28 mouse cellular contexts compared by ENCODE assay signal in the genomic region with DNA sequence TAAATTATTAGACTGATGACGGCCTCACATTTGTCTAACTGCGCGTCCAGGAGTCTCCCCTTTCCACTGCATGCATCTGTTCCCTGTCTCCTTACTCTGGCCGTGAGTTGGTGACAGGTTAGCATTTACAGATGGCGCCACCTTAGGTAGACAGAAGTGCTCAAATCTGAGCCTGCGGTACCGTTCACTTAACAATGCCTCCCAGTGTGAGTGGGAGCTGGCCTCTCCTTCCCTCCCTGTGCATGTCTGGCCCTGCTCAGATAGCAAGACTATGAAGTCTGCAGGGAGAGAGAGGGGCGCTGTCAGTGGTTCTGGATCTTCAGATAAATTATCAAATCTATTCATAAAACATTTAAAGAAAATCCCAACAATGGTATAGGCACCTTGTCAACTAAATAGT. TPM values are rescaled to one million over a fixed set of nuclear protein-coding genes. Genes with fewer than 3 reads are reported as not detected.
DNase-seq lines count a peak whose midpoint lies in the region; ATAC-seq and TF ChIP-seq lines count a peak whose summit lies in the region.
"Had no signal": no experiment of that assay in that cellular context is flagged by ENCODE, and none has a peak within 500 bp of the region (broad histone marks: within the 10 kb centered on the region; RNA-seq: fewer than 3 reads in every experiment).

No protein-coding gene starts in this region.

- ATAC-seq in heart, embryonic 14.5 days (ENCODE audit: insufficient number of reproducible peaks, insufficient read depth, low FRiP score, low read depth) = 0 out of 2 replicates have a peak, but pooled peaks have one; percentile 17
- no peak for ATAC-seq in intestine, postnatal 0 days
- no peak for ATAC-seq in intestine, embryonic 15.5 days
- ATAC-seq: CD4-positive, CD25-positive, alpha-beta regulatory T cell, adult 4 months; forebrain, embryonic 14.5 days; forebrain, postnatal 0 days had no signal

- no peak overlapping the region for H3K27ac ChIP-seq in heart, embryonic 10.5 days
- H3K27ac ChIP-seq in heart, embryonic 14.5 days (replicated peaks in 1 of 2; ENCODE audit: control insufficient read depth in 1 of 2, insufficient read depth in 1 of 2, low read depth in 2 of 2, low read length in 2 of 2) = peak overlapping the region; percentile 39 to 56; a peak in 3 of 4 replicates
- no peak overlapping the region for H3K27ac ChIP-seq in intestine, postnatal 0 days (ENCODE audit: low read depth, low read length)
- no peak overlapping the region for H3K27ac ChIP-seq in intestine, embryonic 15.5 days
- H3K27ac ChIP-seq: embryonic facial prominence, embryonic 12.5 days; embryonic facial prominence, embryonic 15.5 days; gastrocnemius, adult 2 months; heart, adult 2 months; hindbrain, embryonic 12.5 days; hindbrain, embryonic 15.5 days; kidney, embryonic 15.5 days had no signal

- intact Hi-C loops in heart, postnatal 36 days (cut with DNase I) = no loop called here
- intact Hi-C loops in heart, postnatal 14 days (cut with DNase I) = no loop called here

- 0 out of 2 replicates have a peak, but pooled peaks have one; percentile 3 for TF ChIP-seq CTCF in intestine, postnatal 0 days (IDR thresholded peaks at IDR 0.05; ENCODE audit: low read depth)
- TF ChIP-seq CTCF in brain, embryonic 14.5 days (IDR thresholded peaks at IDR 0.05; ENCODE audit: borderline replicate concordance, extremely low read depth, insufficient read depth, insufficient read length) = no peak

- H3K4me2 ChIP-seq in heart, embryonic 14.5 days (ENCODE audit: low read length) = no peak overlapping the region
- H3K4me2 ChIP-seq in intestine, postnatal 0 days (replicated peaks; ENCODE audit: low read depth) = no peak overlapping the region
- no peak overlapping the region for H3K4me2 ChIP-seq in intestine, embryonic 15.5 days (replicated peaks)
- H3K4me2 ChIP-seq: embryonic facial prominence, embryonic 12.5 days; embryonic facial prominence, embryonic 15.5 days; heart, embryonic 11.5 days; hindbrain, embryonic 12.5 days; hindbrain, embryonic 15.5 days; kidney, embryonic 15.5 days had no signal

- 56% methylated on average over 8 of the region's 8 CpGs for WGBS in heart, embryonic 10.5 days
- 27% methylated on average over 8 of the region's 8 CpGs for WGBS in heart, embryonic 14.5 days
- WGBS in intestine, postnatal 0 days = 76% methylated on average over 8 of the region's 8 CpGs
- WGBS in intestine, embryonic 15.5 days = 64% methylated on average over 8 of the region's 8 CpGs

- DNase-seq in heart, embryonic 10.5 days (ENCODE audit: low spot score) = peak; percentile 82
- no peak for DNase-seq in heart, postnatal 36 days
- DNase-seq in heart, postnatal 14 days = no peak
- peak; percentile 2 for DNase-seq in brain, embryonic 14.5 days (ENCODE audit: low read depth)
- no peak for DNase-seq in left cerebral cortex, adult 11 months (ENCODE audit: low spot score)
- DNase-seq: adrenal gland, postnatal 10 days; adrenal gland, postnatal 36 days; cerebellum, adult 11 months; cerebellum, adult 2 months; cerebellum, postnatal 10 days; cerebellum, postnatal 36 days; forebrain, postnatal 0 days; gastrocnemius, adult 2 months; gastrocnemius, postnatal 14 days; heart, adult 2 months; kidney, adult 11 months; kidney, adult 8-10 months had no signal

- H3K27me3 ChIP-seq in heart, embryonic 10.5 days (ENCODE audit: insufficient read depth, poor library complexity, severe bottlenecking) = no peaks in the 10 kb centered on the region
- H3K27me3 ChIP-seq in heart, embryonic 14.5 days (ENCODE audit: control insufficient read depth, insufficient read depth, low read length) = no peaks in the 10 kb centered on the region
- H3K27me3 ChIP-seq in intestine, postnatal 0 days (replicated peaks; ENCODE audit: control insufficient read depth, insufficient read depth, low read length) = no peaks in the 10 kb centered on the region
- no peaks in the 10 kb centered on the region for H3K27me3 ChIP-seq in intestine, embryonic 15.5 days (replicated peaks)
- H3K27me3 ChIP-seq: embryonic facial prominence, embryonic 12.5 days; embryonic facial prominence, embryonic 15.5 days; hindbrain, embryonic 12.5 days; hindbrain, embryonic 15.5 days; kidney, embryonic 15.5 days had no signal

- H3K9ac ChIP-seq in heart, embryonic 14.5 days (ENCODE audit: low read length) = peak overlapping the region; percentile 13; the same call in 1 of the 2 replicates
- H3K9ac ChIP-seq in intestine, postnatal 0 days (ENCODE audit: low read depth, low read length) = no peak overlapping the region
- no peak overlapping the region for H3K9ac ChIP-seq in intestine, embryonic 15.5 days
- H3K9ac ChIP-seq: embryonic facial prominence, embryonic 12.5 days; embryonic facial prominence, embryonic 15.5 days; forebrain, postnatal 0 days; hindbrain, embryonic 12.5 days; hindbrain, embryonic 15.5 days; kidney, embryonic 15.5 days had no signal

- no peak overlapping the region for H3K4me3 ChIP-seq in heart, embryonic 10.5 days
- H3K4me3 ChIP-seq in heart, embryonic 14.5 days (ENCODE audit: control insufficient read depth in 1 of 2, insufficient read depth in 1 of 2, low read depth in 1 of 2, low read length in 2 of 2) = no peak overlapping the region
- H3K4me3 ChIP-seq in intestine, postnatal 0 days (ENCODE audit: low read depth, low read length) = no peak overlapping the region
- H3K4me3 ChIP-seq in intestine, embryonic 15.5 days (replicated peaks) = no peak overlapping the region
- H3K4me3 ChIP-seq: embryonic facial prominence, embryonic 12.5 days; embryonic facial prominence, embryonic 15.5 days; gastrocnemius, adult 2 months; heart, adult 2 months; hindbrain, embryonic 12.5 days; hindbrain, embryonic 15.5 days; kidney, embryonic 15.5 days had no signal

- no peaks in the 10 kb centered on the region for H3K9me3 ChIP-seq in heart, embryonic 10.5 days
- H3K9me3 ChIP-seq in heart, embryonic 14.5 days (ENCODE audit: control insufficient read depth, low read length) = no peaks in the 10 kb centered on the region
- no peaks in the 10 kb centered on the region for H3K9me3 ChIP-seq in intestine, postnatal 0 days (ENCODE audit: control insufficient read depth)
- no peaks in the 10 kb centered on the region for H3K9me3 ChIP-seq in intestine, embryonic 15.5 days
- H3K9me3 ChIP-seq: embryonic facial prominence, embryonic 12.5 days; embryonic facial prominence, embryonic 15.5 days; hindbrain, embryonic 12.5 days; hindbrain, embryonic 15.5 days; kidney, embryonic 15.5 days had no signal

- TF ChIP-seq POLR2A in brain, embryonic 14.5 days (IDR thresholded peaks at IDR 0.05; ENCODE audit: borderline replicate concordance, extremely low read depth, insufficient read depth, insufficient read length, poor library complexity, severe bottlenecking) = no peak

- peaks cover 3% of the 10 kb centered on the region; the same call in 1 of the 2 replicates for H3K4me1 ChIP-seq in heart, embryonic 10.5 days
- H3K4me1 ChIP-seq in heart, embryonic 14.5 days (ENCODE audit: control insufficient read depth in 2 of 2, insufficient read depth in 2 of 2, low read length in 2 of 2) = peaks cover 0 to 2% of the 10 kb centered on the region in 2 experiments; a peak in 2 of 4 replicates
- H3K4me1 ChIP-seq in intestine, postnatal 0 days (replicated peaks; ENCODE audit: control insufficient read depth, insufficient read depth, low read length) = no peaks in the 10 kb centered on the region
- no peaks in the 10 kb centered on the region for H3K4me1 ChIP-seq in intestine, embryonic 15.5 days (replicated peaks)
- H3K4me1 ChIP-seq: embryonic facial prominence, embryonic 12.5 days; hindbrain, embryonic 12.5 days; hindbrain, embryonic 15.5 days; kidney, embryonic 15.5 days had no signal

- H3K36me3 ChIP-seq in heart, embryonic 10.5 days = peaks cover 31% of the 10 kb centered on the region
- H3K36me3 ChIP-seq in heart, embryonic 14.5 days (ENCODE audit: control insufficient read depth, insufficient read depth, low read length) = peaks cover 45% of the 10 kb centered on the region
- H3K36me3 ChIP-seq in intestine, postnatal 0 days (ENCODE audit: control insufficient read depth, insufficient read depth) = peaks cover 42% of the 10 kb centered on the region
- H3K36me3 ChIP-seq in intestine, embryonic 15.5 days = peaks cover 6% of the 10 kb centered on the region; the same call in 1 of the 2 replicates

RNA-seq across cellular contexts. Expression of a gene that starts 5.1 kb away (rescaled TPM):
- polyA plus RNA-seq in heart, embryonic 10.5 days (2016; fragmentation: Nextera tagmentation; extraction: Ambion mirVana) = 79.2 and 113 TPM in 2 replicates
- 100 to 1,000 TPM; 314 to 319 TPM for total RNA-seq in heart, postnatal 36 days (2021)
- polyA plus RNA-seq in heart, embryonic 14.5 days (2014; fragmentation: Nextera tagmentation; extraction: Ambion mirVana) = 225 and 227 TPM in 2 replicates
- total RNA-seq in heart, postnatal 14 days (2021) = 100 to 1,000 TPM; 313 to 317 TPM
- polyA plus RNA-seq in intestine, postnatal 0 days (2015; fragmentation: Nextera tagmentation; extraction: Ambion mirVana) = 204 and 207 TPM in 2 replicates
- polyA plus RNA-seq in intestine, embryonic 15.5 days (2015; fragmentation: Nextera tagmentation; extraction: Ambion mirVana) = 139 and 153 TPM in 2 replicates
- polyA plus RNA-seq in brain, embryonic 14.5 days (2012; rRNA removed) = 80.5 and 81.1 TPM in 2 replicates

RNA-seq across cellular contexts. Expression of a gene that starts 54.6 kb away (rescaled TPM):
- polyA plus RNA-seq in heart, embryonic 10.5 days (2016; fragmentation: Nextera tagmentation; extraction: Ambion mirVana) = 31.5 and 32.4 TPM in 2 replicates
- total RNA-seq in heart, postnatal 36 days (2021) = 10 to 100 TPM; 50.6 to 50.8 TPM
- 35.8 and 43.3 TPM in 2 replicates for polyA plus RNA-seq in heart, embryonic 14.5 days (2014; fragmentation: Nextera tagmentation; extraction: Ambion mirVana)
- total RNA-seq in heart, postnatal 14 days (2021) = 10 to 100 TPM; 45.3 TPM
- polyA plus RNA-seq in intestine, postnatal 0 days (2015; fragmentation: Nextera tagmentation; extraction: Ambion mirVana) = 19.0 and 20.2 TPM in 2 replicates
- polyA plus RNA-seq in intestine, embryonic 15.5 days (2015; fragmentation: Nextera tagmentation; extraction: Ambion mirVana) = 32.2 and 32.3 TPM in 2 replicates
- 16.5 and 22.5 TPM in 2 replicates for polyA plus RNA-seq in brain, embryonic 14.5 days (2012; rRNA removed)

Comparison
In these comparisons a context has a peak if more than half of its experiments do, and no peak if none do; other contexts are left out.
1. DNase-seq: peak in heart, embryonic 10.5 days (single experiment) and brain, embryonic 14.5 days (single experiment); none in heart, postnatal 36 days (0 of 2), heart, postnatal 14 days (0 of 2) and left cerebral cortex, adult 11 months (single experiment).
2. H3K27ac ChIP-seq: peak in heart, embryonic 14.5 days (2 of 2); none in heart, embryonic 10.5 days (single experiment), intestine, postnatal 0 days (single experiment) and intestine, embryonic 15.5 days (single experiment).